Mouse (Mus musculus) liver, embryonic 13.5 days (tissue): Measurements from ENCODE around the gene Gjd2. TPM values are rescaled to one million over a fixed set of nuclear protein-coding genes. Genes with fewer than 3 reads are reported as not detected.
A peak's percentile ranks its signal among the peaks of the same experiment; 100 is the strongest.

Experiments used
- ATAC-seq: fragments of 200-750 bp; cut with Nextera tagmentation; 2 replicates; pipeline ENCODE4 v1.8.0; 2017; ENCODE audit warnings: low read depth, mild to moderate bottlenecking, moderate number of reproducible peaks, moderate library complexity
- DNase-seq: peaks from one replicate; pipeline ENCODE4 v3.0.0; 2022
- H3K27ac ChIP-seq: fragments of 300-500 bp; sonication (generic); 2 replicates; pipeline ENCODE4 v1.5.1; 2015; ENCODE audit warnings: moderate library complexity, mild to moderate bottlenecking, inconsistent platforms
- H3K27me3 ChIP-seq: fragments of 300-500 bp; sonication (generic); 2 replicates; pipeline ENCODE4 v1.6.1; 2015; ENCODE audit warnings: mild to moderate bottlenecking, inconsistent platforms
- H3K36me3 ChIP-seq: fragments of 300-500 bp; sonication (generic); 2 replicates; pipeline ENCODE4 v1.6.1; 2015; ENCODE audit warnings: mild to moderate bottlenecking, inconsistent platforms
- H3K4me1 ChIP-seq: fragments of 300-500 bp; sonication (generic); replicated peaks from 2 replicates; pipeline ENCODE4 v1.6.1; 2015; ENCODE audit warnings: inconsistent platforms
- H3K4me2 ChIP-seq: fragments of 300-500 bp; sonication (generic); 2 replicates; pipeline ENCODE4 v1.6.1; 2015; ENCODE audit warnings: inconsistent platforms, mild to moderate bottlenecking, moderate library complexity
- H3K4me3 ChIP-seq: fragments of 300-500 bp; sonication (generic); replicated peaks from 2 replicates; pipeline ENCODE4 v1.5.1; 2015; ENCODE audit warnings: mild to moderate bottlenecking, inconsistent platforms
- H3K9ac ChIP-seq: fragments of 300-500 bp; sonication (generic); 2 replicates; pipeline ENCODE4 v1.6.1; 2015; ENCODE audit warnings: mild to moderate bottlenecking, inconsistent platforms
- H3K9me3 ChIP-seq: fragments of 300-500 bp; sonication (generic); replicated peaks from 2 replicates; pipeline ENCODE4 v1.6.1; 2016; ENCODE audit warnings: inconsistent platforms
- WGBS: fragments of 180-500 bp; shearing (Covaris S2); methylation state at CpG from one replicate; pipeline ENCODE4 v1.1.7; 2015; ENCODE audit not compliant: insufficient replicate concordance; 5-methylcytosine and 5-hydroxymethylcytosine counted together
- polyA plus RNA-seq: library from polyadenylated mRNA; unstranded; fragments of >200 nt; fragmentation: Nextera tagmentation; extraction: Ambion mirVana; gene quantifications from 2 replicates; pipeline ENCODE4 v1.2.1, GENCODE M21; 2015

Gene Gjd2
- polyA plus RNA-seq, 1 experiment from 2014 or later: not detected

DNA sequence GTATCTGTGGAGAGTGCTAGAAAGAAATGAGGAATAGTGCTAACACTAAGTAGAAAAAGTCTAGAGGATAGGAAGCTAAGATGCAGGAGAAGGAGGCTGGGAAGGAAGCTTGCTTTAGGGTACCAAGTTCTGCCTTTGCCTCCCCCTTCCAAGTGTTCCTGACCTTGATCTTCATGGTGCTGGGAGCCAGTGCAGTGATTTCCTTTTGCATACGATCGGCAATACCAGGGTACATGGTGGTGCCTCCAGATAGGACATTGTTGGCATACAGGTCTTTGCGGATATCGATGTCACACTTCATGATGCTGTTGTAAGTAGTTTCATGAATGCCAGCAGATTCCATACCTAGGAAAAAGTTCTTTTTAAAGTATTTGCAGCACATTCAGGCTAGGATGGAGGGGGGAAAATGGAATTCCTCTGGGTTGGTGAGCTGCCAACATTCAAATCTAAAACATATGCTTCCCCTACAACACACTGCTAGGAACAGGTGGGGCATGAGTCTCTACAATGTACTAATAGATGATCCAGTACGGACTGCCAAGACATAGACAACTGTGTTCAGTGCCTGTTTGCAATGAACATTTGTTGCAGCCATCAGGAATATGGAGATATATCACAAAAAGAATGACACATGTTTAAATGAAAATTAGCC, 34.7 kb upstream of the Gjd2 start:
- Histone ChIP-seq H3K27ac (no peak overlapping the region), H3K4me3 (no peak overlapping the region), H3K9me3 (no peaks in the 10 kb centered on the region), H3K27me3 (no peaks in the 10 kb centered on the region), H3K9ac (no peak overlapping the region), H3K4me2 (no peak overlapping the region), H3K36me3 (no peaks in the 10 kb centered on the region), H3K4me1 (no peaks in the 10 kb centered on the region)
- ATAC-seq (no peak), DNase-seq (no peak)
- 77% methylated on average over 5 of the region's 5 CpGs for WGBS

DNA sequence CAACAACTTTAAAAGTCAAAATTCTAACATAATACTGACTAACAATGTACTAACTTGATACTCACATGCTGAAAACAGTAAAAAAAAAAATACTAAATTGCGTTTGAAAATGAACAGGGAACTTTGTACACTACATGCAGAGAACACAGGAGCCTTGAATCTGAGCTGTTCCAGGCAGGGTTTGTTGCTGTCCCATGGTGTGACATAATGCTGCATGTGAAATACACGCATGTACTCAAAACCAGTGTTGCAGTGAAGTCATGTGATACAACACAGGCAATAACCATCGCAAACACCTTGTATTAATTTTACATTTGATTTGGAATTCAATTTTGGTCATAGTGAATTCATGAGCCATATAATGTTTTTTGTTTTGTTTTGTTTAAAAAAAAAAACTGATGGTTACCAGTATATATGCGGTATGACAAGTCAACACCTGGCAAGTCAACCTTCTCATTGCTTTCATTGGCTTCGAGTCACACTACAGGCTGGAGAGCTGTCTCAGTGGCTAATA, 32.8 kb upstream of the Gjd2 start:
- WGBS: 68% methylated on average over 5 of the region's 5 CpGs

DNA sequence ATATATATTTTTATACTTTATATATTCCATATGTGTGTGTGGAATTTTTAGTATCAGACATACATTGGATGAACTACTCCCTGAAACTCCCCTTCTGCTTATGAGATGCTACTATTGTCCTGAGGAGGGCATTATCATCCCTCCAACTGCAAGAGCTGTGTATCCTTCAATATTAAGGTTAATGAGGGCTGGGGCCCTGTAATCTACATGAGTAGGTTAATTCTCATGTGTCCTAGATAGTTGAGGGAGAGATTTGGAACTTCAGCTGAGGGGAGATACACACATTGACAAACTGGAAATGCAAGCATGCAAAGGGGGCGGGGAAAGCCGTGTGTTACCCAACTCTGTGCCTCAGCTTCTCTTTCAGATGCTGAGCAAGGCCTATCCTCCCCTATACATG, 24.5 kb upstream of the Gjd2 start:
- WGBS: 55% methylated on average over 2 of the region's 2 CpGs
- Histone ChIP-seq H3K9me3 (no peaks in the 10 kb centered on the region), H3K36me3 (no peaks in the 10 kb centered on the region), H3K27ac (no peak overlapping the region), H3K27me3 (no peaks in the 10 kb centered on the region), H3K4me2 (no peak overlapping the region), H3K9ac (no peak overlapping the region), H3K4me1 (no peaks in the 10 kb centered on the region), H3K4me3 (no peak overlapping the region)
- DNase-seq: no peak
- ATAC-seq: no peak

More for the DNA sequence above, 32.8 kb upstream of the Gjd2 start:
- H3K27me3 ChIP-seq: no peaks in the 10 kb centered on the region
- ATAC-seq: no peak
- H3K4me2 ChIP-seq: no peak overlapping the region
- H3K9me3 ChIP-seq: no peaks in the 10 kb centered on the region
- no peak overlapping the region for H3K27ac ChIP-seq
- no peaks in the 10 kb centered on the region for H3K36me3 ChIP-seq
- no peaks in the 10 kb centered on the region for H3K4me1 ChIP-seq
- no peak for DNase-seq
- no peak overlapping the region for H3K9ac ChIP-seq
- H3K4me3 ChIP-seq: no peak overlapping the region

DNA sequence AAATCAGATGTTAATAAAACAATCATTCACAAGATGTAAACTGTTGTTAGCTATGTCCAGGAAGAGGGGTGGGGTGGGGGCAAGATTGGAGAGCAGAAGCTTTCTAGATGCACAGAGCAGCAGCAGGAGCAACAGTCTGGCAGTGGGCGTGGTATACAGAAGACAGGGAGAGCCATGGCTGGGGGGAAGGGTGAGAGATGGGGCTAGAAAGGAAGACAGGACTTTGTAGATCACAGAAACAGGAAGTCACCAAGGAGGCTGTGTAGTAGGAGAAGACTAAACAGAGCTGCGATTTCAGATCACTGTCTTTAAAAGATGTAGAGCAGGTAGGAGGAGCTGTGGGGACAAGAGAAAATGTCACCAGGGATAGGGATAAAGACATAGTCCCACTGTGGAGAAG, 18.8 kb upstream of the Gjd2 start:
- Histone ChIP-seq H3K4me3 (no peak overlapping the region), H3K27me3 (no peaks in the 10 kb centered on the region), H3K9me3 (no peaks in the 10 kb centered on the region), H3K4me2 (no peak overlapping the region), H3K9ac (no peak overlapping the region), H3K27ac (no peak overlapping the region), H3K36me3 (no peaks in the 10 kb centered on the region), H3K4me1 (no peaks in the 10 kb centered on the region)
- WGBS: 13% methylated on average over 2 of the region's 2 CpGs
- no peak for DNase-seq
- no peak for ATAC-seq

DNA sequence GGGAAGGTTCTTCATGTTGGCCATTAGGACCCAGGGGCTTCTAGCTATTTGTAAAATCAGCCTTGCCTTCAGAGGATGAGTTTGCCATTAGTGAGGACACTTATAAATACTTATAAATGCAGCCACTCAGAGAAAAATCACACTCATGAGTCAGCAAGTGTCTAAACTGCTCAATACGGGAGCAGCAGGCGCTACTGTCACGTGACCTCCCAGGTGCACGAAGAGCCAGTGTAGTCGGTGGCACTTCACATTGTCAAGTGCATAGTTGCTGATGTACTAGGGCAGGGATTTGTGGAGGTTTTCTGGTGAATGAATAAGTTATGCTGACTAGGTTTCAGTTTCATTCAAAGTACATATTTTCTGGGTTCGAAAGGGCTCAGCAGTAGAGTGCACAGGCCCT, 10.0 kb upstream of the Gjd2 start:
- 69% methylated on average over 6 of the region's 6 CpGs for WGBS
- H3K4me1 ChIP-seq: no peaks in the 10 kb centered on the region
- no peaks in the 10 kb centered on the region for H3K27me3 ChIP-seq
- H3K9me3 ChIP-seq: no peaks in the 10 kb centered on the region
- H3K27ac ChIP-seq: no peak overlapping the region
- H3K36me3 ChIP-seq: no peaks in the 10 kb centered on the region
- H3K4me3 ChIP-seq: no peak overlapping the region
- DNase-seq: no peak
- no peak overlapping the region for H3K9ac ChIP-seq
- no peak overlapping the region for H3K4me2 ChIP-seq
- ATAC-seq: no peak

DNA sequence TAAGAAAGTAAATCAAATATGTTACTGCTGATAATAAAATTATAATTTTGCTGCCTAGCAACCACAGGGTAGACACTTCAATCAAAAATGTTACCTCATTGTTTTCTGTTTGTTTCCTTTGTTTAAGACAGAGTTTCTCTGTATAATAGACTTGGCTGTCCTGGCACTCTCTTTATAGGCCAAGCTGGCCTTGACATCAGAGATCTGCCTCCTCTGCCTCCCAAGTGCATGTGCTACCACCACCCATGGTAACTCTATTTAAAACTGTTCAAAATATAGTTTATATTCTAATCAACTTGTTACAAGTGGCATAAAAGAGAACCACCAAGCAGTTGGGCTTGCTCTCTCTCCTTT, 6.8 kb upstream of the Gjd2 start:
- H3K9me3 ChIP-seq: no peaks in the 10 kb centered on the region
- ATAC-seq (no peak), DNase-seq (no peak)
- H3K36me3 ChIP-seq: no peaks in the 10 kb centered on the region
- H3K27ac ChIP-seq: no peak overlapping the region
- H3K4me1 ChIP-seq: no peaks in the 10 kb centered on the region
- H3K4me2 ChIP-seq: no peak overlapping the region
- no peak overlapping the region for H3K9ac ChIP-seq
- peaks cover 5% of the 10 kb centered on the region; the same call in 1 of the 2 replicates for H3K27me3 ChIP-seq
- no peak overlapping the region for H3K4me3 ChIP-seq

DNA sequence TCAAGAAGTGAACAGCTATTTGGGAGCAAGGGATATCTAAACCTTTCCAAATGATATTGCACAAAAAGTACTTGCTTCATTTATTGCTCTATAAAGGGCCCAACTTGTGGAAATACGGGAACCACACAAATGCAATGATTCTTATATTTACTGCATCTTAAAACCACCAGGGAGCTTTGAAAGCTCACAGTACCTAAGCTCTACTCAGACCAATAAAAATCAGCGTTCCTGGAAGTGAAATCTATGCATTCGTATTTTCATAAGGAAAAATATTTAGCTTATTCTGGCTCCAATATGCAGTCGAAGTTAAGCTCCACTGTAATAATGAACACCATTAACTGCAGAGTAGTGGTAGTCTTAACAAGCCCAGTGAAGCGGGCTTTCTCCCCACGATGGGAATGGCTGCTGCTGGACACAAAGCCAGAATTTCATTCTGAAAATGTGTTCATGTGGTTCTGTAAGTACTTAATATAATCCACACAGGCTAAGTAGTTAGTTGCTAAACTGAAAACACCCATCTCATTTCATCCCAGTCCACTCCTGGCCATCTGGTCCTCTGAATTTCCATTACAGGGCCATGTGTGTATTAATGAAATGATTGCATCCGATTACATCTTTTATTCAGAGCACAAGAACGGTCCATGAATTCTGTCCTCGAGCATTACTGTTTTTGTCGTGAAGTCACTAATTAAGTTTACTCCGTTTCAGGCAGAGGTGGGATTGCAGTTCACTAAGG, 6.2 kb upstream of the Gjd2 start:
- Histone ChIP-seq H3K9ac (no peak overlapping the region), H3K36me3 (no peaks in the 10 kb centered on the region), H3K27me3 (peaks cover 10% of the 10 kb centered on the region), H3K4me3 (no peak overlapping the region), H3K9me3 (no peaks in the 10 kb centered on the region), H3K4me1 (no peaks in the 10 kb centered on the region), H3K27ac (no peak overlapping the region), H3K4me2 (no peak overlapping the region)
- DNase-seq: no peak
- WGBS: 65% methylated on average over 11 of the region's 11 CpGs
- no peak for ATAC-seq

DNA sequence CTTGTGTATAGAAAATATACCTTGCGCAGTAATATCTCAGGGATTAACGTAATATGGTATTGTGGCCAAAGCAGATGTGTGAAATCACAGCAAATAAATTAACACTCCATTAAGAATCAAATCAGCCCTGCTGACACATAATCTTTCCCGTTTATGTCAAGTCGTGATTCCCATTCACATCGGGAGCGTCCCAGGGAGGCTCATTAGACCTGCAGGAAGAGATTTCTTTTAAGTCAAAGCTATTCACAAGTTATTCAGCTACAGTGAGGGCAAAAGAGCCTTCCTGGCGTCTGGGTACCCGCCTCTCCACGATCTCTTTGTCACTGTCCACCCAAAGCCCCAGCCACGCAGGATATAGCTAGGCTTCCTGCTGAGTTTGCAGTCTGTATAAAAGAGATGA, 4.7 kb upstream of the Gjd2 start:
- Histone ChIP-seq H3K27ac (no peak overlapping the region), H3K9ac (no peak overlapping the region), H3K27me3 (peaks cover 25% of the 10 kb centered on the region), H3K4me3 (no peak overlapping the region), H3K9me3 (no peaks in the 10 kb centered on the region), H3K36me3 (no peaks in the 10 kb centered on the region), H3K4me1 (no peaks in the 10 kb centered on the region), H3K4me2 (no peak overlapping the region)
- WGBS: 23% methylated on average over 10 of the region's 10 CpGs
- DNase-seq (no peak), ATAC-seq (no peak)

DNA sequence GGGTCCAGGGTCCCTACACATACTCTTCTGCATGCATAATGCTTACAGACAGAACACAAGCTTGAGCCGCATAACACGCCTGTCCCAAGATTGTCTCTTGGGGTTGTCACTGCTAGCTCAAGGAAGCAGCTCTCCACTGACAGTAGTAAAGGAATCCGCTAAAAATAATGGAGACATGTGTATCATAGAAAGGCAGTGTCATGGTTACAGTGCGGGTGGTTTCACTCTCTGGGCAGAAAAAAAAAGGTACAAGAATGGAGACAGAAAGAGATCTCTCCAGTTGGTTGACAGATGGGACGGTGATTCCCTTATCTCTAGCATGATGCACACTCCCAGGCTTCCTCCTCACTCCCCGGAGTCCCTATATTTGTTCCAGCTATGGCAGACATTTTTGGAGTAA, 1.4 kb upstream of the Gjd2 start:
- ATAC-seq: no peak
- peaks cover 42% of the 10 kb centered on the region for H3K27me3 ChIP-seq
- H3K9ac ChIP-seq: no peak overlapping the region
- no peaks in the 10 kb centered on the region for H3K9me3 ChIP-seq
- H3K4me1 ChIP-seq: no peaks in the 10 kb centered on the region
- H3K27ac ChIP-seq: no peak overlapping the region
- H3K4me2 ChIP-seq: no peak overlapping the region
- H3K36me3 ChIP-seq: no peaks in the 10 kb centered on the region
- no peak overlapping the region for H3K4me3 ChIP-seq
- 42% methylated on average over 6 of the region's 6 CpGs for WGBS
- no peak for DNase-seq

DNA sequence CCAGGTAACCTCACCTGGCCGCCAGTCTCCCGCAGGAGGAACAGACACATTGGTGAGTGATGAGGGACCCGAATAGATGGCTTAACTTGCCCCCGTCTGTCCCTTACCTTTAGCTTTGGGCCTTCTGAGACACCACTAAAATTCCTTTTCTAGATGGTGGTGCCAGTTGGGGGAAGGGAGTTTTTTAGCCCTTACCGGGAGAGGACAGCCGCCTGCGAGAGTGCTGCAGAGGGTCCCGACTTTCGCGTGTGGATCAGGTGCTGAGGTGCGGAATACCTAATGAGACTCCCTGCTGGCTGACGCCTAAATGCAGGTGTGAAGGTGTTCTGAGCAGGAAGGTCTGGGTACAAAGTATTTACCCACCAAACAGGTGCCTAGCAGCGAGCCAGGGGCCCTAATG, 427 bp upstream of the Gjd2 start:
- Histone ChIP-seq H3K4me3 (peak overlapping the region; percentile 38), H3K4me1 (no peaks in the 10 kb centered on the region), H3K4me2 (peak overlapping the region; percentile 52)

DNA sequence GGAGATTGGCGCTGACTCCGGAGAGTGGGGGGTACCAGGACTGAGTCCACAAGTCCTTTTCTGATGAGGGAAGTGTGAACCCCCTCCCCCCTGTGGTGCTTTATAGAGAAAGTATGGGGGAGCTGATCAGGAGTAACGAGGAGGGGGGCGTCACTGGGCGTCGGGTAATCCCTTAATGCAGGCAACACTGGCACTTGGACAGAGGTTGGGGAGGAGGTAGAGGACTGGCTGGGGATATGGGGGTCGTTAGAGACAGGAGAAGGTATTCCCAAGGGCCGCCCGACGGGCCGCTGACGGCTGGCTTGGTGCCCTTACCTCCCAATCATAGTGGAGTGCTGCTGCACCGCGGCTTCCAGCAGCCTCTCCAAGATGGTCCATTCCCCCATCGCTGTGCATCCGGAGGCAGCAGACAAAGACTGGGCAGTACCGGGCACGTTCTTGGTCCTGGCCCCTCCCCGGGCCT, 639 bp downstream of the Gjd2 start:
- Histone ChIP-seq H3K9ac (no peak overlapping the region), H3K9me3 (no peaks in the 10 kb centered on the region), H3K4me2 (peak overlapping the region; percentile 52; the same call in 1 of the 2 replicates), H3K27me3 (peaks cover 42% of the 10 kb centered on the region), H3K4me1 (no peaks in the 10 kb centered on the region), H3K4me3 (no peak overlapping the region; the same call in 1 of the 2 replicates), H3K36me3 (no peaks in the 10 kb centered on the region), H3K27ac (no peak overlapping the region)
- DNase-seq: no peak
- 4% methylated on average over 19 of the region's 19 CpGs for WGBS
- no peak for ATAC-seq

More for the DNA sequence above, 427 bp upstream of the Gjd2 start:
- Histone ChIP-seq H3K27ac (no peak overlapping the region), H3K27me3 (peaks cover 42% of the 10 kb centered on the region), H3K9me3 (no peaks in the 10 kb centered on the region), H3K36me3 (no peaks in the 10 kb centered on the region), H3K9ac (no peak overlapping the region)
- 3% methylated on average over 13 of the region's 13 CpGs for WGBS
- DNase-seq (no peak), ATAC-seq (no peak)

DNA sequence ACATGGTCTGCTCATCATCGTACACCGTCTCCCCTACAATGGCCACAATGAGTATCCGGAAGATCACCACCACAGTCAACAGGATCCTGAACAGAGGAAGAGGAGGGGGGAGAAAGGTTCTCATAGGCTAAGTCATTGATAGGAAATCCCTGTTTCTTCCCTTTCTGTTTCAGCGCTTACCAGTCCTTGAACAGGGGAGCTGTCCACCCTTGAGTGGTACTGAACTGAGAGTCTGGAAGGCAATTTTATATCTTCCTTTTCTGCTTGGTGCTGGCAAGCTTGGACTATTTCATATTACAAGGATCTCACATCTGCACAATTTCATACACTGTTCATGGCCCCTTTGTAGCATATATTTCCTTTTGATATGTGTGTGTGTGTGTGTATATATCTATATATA, 1.6 kb downstream of the Gjd2 start:
- Histone ChIP-seq H3K27me3 (peaks cover 42% of the 10 kb centered on the region), H3K4me3 (no peak overlapping the region), H3K4me1 (no peaks in the 10 kb centered on the region), H3K36me3 (no peaks in the 10 kb centered on the region), H3K4me2 (no peak overlapping the region), H3K27ac (no peak overlapping the region), H3K9me3 (no peaks in the 10 kb centered on the region), H3K9ac (no peak overlapping the region)
- DNase-seq (no peak), ATAC-seq (no peak)
- 43% methylated on average over 4 of the region's 4 CpGs for WGBS
